Mouse (Mus musculus): ENCODE data around the gene Trip10. TPM values are rescaled to one million over a fixed set of nuclear protein-coding genes. Genes with fewer than 3 reads are reported as not detected.

The Trip10 gene
- polyA plus RNA-seq, 1 experiment from 2014 or later, result 12.4 TPM

DNA sequence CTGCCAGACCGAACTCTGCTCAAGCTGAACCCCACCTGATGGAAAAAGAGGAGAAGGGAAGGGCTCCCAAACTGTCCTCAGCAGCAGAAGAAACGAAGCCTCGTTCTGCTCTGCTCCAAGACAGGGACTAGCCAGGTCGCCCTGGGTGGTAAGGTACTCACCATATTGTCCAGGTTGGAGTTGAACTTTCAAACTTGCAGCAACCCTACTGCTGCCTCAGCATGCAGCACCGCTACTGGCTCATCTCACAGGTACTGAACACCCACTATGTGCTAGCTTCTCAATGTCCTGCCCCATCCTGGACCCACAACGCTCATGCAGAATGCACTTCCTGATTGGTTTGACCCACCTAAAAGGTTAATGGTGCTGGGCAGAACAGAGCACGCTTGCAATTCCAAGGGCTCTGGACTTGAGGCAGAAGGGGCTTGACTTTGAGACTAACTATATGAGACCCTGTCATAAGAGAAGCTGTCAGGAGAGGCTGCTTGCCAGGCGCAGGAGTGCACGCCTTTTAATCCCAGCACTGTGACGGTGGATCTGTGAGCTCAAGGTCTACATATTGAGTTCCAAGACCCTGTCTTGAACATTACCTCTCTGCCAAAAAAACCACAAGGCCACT lies 3.8 kb upstream of the Trip10 start:
- no peaks in the 10 kb centered on the region for H3K9me3 ChIP-seq
- peaks cover 7% of the 10 kb centered on the region; the same call in 1 of the 2 replicates for H3K36me3 ChIP-seq
- no peak overlapping the region for H3K4me2 ChIP-seq (replicated peaks)
- H3K27me3 ChIP-seq, result no peaks in the 10 kb centered on the region
- no peak for ATAC-seq (replicated peaks)
- peaks cover 30% of the 10 kb centered on the region for H3K4me1 ChIP-seq
- H3K27ac ChIP-seq (replicated peaks), result no peak overlapping the region
- H3K9ac ChIP-seq (replicated peaks), result no peak overlapping the region
- no peak overlapping the region for H3K4me3 ChIP-seq
- WGBS, result 93% methylated on average over 10 of the region's 10 CpGs

DNA sequence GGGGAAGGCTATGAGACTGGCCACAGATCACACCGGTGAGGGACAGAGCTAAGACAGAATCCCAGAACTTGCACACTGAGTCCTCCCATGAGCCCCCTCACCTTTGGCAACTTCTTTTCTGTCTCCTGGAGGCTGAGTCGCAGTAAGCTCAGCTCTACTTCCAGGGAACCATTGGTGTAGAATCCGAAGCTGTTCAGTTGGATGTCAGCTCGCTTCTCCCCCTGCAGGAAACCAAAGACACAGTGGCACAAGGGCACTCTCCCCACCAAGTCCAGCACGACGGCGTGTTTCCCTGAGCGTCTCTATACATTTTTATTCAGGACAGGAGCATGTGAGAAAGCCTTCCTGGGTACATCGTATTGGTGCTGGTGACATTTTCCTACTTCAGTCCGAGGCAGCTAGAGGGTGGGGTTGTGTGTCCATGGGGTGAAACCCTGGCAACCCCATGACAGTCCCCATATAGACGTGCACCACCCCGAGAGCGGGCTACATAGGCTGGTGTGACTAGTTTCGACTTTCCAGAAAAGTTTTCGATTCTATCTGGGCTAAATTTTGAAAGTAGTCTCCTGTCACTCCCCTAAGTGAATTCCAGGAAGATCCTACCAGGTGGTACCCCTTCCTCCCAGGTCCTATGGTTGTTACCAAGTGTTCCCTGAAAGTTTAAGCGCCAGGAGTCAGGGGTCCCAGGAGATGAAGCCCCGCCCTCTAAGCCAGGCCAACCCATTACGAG lies 2.4 kb upstream of the Trip10 start:
- no peaks in the 10 kb centered on the region for H3K27me3 ChIP-seq
- H3K4me3 ChIP-seq, result peak overlapping the region; percentile 65
- H3K36me3 ChIP-seq, result peaks cover 3% of the 10 kb centered on the region; the same call in 1 of the 2 replicates
- WGBS, result 5% methylated on average over 18 of the region's 18 CpGs
- H3K27ac ChIP-seq (replicated peaks), result peak overlapping the region; percentile 97
- H3K4me1 ChIP-seq, result peaks cover 35% of the 10 kb centered on the region
- peak overlapping the region; percentile 65 for H3K4me2 ChIP-seq (replicated peaks)
- peak; percentile 1; the same call in 1 of the 2 replicates for ATAC-seq (replicated peaks)
- H3K9me3 ChIP-seq, result no peaks in the 10 kb centered on the region
- peak overlapping the region; percentile 80 for H3K9ac ChIP-seq (replicated peaks)

GRCm38 (mm10) chr17:57247393-57248200 lies 1.7 kb upstream of the Trip10 start:
- 0 out of 2 replicates have a peak, but pooled peaks cover 3% of the 10 kb centered on the region for H3K36me3 ChIP-seq
- peaks cover 35% of the 10 kb centered on the region for H3K4me1 ChIP-seq
- WGBS, result 0% methylated on average over 46 of the region's 46 CpGs
- H3K9ac ChIP-seq (replicated peaks), result peak overlapping the region; percentile 80
- peak overlapping the region; percentile 65 for H3K4me3 ChIP-seq
- H3K27ac ChIP-seq (replicated peaks), result peak overlapping the region; percentile 97
- H3K4me2 ChIP-seq (replicated peaks), result peak overlapping the region; percentile 98
- no peaks in the 10 kb centered on the region for H3K27me3 ChIP-seq
- H3K9me3 ChIP-seq, result no peaks in the 10 kb centered on the region
- ATAC-seq (replicated peaks), result peak; percentile 95

- Histone ChIP-seq H3K4me1 (peaks cover 35% of the 10 kb centered on the region), H3K27ac (replicated peaks) (peak within 1 kb of the TSS; percentile 97), H3K27me3 (no peaks in the 10 kb centered on the region), H3K4me3 (peak within 1 kb of the TSS; percentile 65), H3K9ac (replicated peaks) (peak within 1 kb of the TSS; percentile 80), H3K36me3 (no peaks in the 10 kb centered on the region), H3K9me3 (no peaks in the 10 kb centered on the region), H3K4me2 (replicated peaks) (peak within 1 kb of the TSS; percentile 98)
- ATAC-seq (replicated peaks), result peak; percentile 51
- WGBS, result under 1% methylated on average over 12 of the region's 12 CpGs
Measured at GRCm38 (mm10) chr17:57248201-57248699, 1.0 kb upstream of the Trip10 start, which contains the start of gene Gpr108. Gpr108 (minus strand) TSS chr17:57248446.

DNA sequence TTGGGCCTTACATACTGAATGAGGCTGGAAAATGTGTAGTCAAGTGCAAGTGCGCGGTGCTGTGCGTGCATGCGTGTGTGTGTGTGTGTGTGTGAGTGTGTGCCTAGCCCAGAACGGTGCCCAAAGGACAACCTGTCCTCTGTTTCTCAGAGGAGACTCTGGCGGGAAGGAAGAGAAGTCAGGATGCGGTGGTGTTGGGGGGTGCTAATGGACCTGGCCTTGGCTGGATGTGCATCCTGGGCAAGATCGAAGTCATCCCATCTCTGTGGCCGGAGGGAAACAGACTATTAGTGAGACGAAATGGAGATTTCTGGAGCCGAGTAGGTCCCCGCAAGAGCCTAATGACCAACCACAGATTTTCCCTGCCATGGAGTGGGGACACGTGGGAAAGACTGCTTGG lies 484 bp upstream of the Trip10 start:
- no peak for ATAC-seq (replicated peaks)
- peak overlapping the region; percentile 85 for H3K27ac ChIP-seq (replicated peaks)
- H3K9me3 ChIP-seq, result no peaks in the 10 kb centered on the region
- H3K4me2 ChIP-seq (replicated peaks), result peak overlapping the region; percentile 98
- peaks cover 35% of the 10 kb centered on the region for H3K4me1 ChIP-seq
- no peaks in the 10 kb centered on the region for H3K36me3 ChIP-seq
- peak overlapping the region; percentile 35; the same call in 1 of the 2 replicates for H3K9ac ChIP-seq (replicated peaks)
- H3K27me3 ChIP-seq, result no peaks in the 10 kb centered on the region
- 6% methylated on average over 13 of the region's 13 CpGs for WGBS
- peak overlapping the region; percentile 61 for H3K4me3 ChIP-seq

DNA sequence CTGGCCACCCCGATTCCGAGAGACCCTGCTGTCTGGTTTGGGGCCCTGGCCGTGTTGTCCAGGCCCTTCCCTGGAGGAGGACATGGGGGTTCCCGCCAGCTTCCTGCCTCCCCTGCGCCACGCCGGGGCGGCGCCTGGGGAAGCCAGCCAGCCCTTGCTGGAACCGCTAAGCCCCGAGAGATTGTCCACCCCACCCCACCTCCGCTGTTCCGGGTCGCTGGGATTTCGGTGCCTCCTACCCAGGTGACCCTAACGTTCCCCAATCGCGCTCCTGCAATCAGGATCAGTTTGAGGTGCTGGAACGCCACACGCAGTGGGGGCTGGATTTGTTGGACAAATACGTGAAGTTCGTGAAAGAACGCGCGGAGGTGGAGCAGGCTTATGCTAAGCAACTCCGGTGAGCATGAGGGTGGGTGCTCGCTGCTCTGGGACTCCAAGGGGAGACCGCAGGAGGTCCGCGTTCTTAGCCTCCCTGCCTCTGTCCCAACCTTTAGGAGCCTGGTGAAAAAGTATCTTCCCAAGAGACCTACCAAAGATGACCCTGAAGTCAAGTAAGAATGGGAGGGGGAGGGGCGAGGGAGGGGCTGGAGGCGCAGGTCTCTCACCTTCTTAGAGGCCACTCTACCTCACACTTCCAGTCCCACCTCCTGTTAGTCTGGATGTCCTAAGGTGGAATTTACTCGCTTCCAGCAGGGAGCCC lies 1.4 kb downstream of the Trip10 start:
- H3K4me1 ChIP-seq, result peaks cover 35% of the 10 kb centered on the region
- H3K27me3 ChIP-seq, result no peaks in the 10 kb centered on the region
- H3K9ac ChIP-seq (replicated peaks), result peak overlapping the region; percentile 55
- no peak for ATAC-seq (replicated peaks)
- H3K9me3 ChIP-seq, result no peaks in the 10 kb centered on the region
- peak overlapping the region; percentile 98 for H3K4me2 ChIP-seq (replicated peaks)
- 2% methylated on average over 33 of the region's 33 CpGs for WGBS
- H3K36me3 ChIP-seq, result no peaks in the 10 kb centered on the region; the same call in 1 of the 2 replicates
- H3K27ac ChIP-seq (replicated peaks), result no peak overlapping the region
- H3K4me3 ChIP-seq, result peak overlapping the region; percentile 61

DNA sequence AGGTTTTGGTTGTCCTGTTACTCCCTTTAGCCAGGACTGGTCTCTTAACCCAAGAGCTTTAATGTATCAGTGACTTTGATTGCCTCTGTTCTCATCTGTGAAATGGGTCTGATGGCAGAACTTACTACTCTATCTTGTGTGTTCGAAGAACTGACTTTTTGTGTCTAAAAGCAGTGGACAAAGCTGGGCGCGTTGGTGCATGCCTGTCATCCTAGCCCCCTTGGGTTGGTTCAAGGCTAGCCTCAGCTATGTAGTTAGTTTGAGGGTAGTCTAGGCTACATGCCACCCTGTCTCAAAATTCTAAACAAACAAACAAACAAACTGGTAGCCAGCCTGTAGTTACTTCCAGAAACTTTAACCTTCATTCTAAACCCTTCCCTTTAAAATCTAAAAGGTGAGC lies 2.2 kb downstream of the Trip10 start:
- no peak overlapping the region for H3K27ac ChIP-seq (replicated peaks)
- H3K4me2 ChIP-seq (replicated peaks), result no peak overlapping the region
- 93% methylated on average over 3 of the region's 3 CpGs for WGBS
- no peaks in the 10 kb centered on the region for H3K27me3 ChIP-seq
- no peaks in the 10 kb centered on the region for H3K9me3 ChIP-seq
- no peak for ATAC-seq (replicated peaks)
- no peaks in the 10 kb centered on the region; the same call in 1 of the 2 replicates for H3K36me3 ChIP-seq
- H3K4me3 ChIP-seq, result no peak overlapping the region
- H3K9ac ChIP-seq (replicated peaks), result no peak overlapping the region
- H3K4me1 ChIP-seq, result peaks cover 34% of the 10 kb centered on the region

GRCm38 (mm10) chr17:57253306-57253705 lies 4.1 kb downstream of the Trip10 start:
- no peaks in the 10 kb centered on the region for H3K9me3 ChIP-seq
- WGBS, result 89% methylated on average over 6 of the region's 6 CpGs
- no peaks in the 10 kb centered on the region for H3K27me3 ChIP-seq
- H3K9ac ChIP-seq (replicated peaks), result no peak overlapping the region
- peaks cover 26% of the 10 kb centered on the region for H3K4me1 ChIP-seq
- H3K4me3 ChIP-seq, result no peak overlapping the region
- no peak overlapping the region for H3K4me2 ChIP-seq (replicated peaks)
- ATAC-seq (replicated peaks), result no peak
- H3K27ac ChIP-seq (replicated peaks), result no peak overlapping the region
- no peaks in the 10 kb centered on the region; the same call in 1 of the 2 replicates for H3K36me3 ChIP-seq

GRCm38 (mm10) chr17:57255354-57255753 lies 6.1 kb downstream of the Trip10 start:
- Histone ChIP-seq H3K27me3 (no peaks in the 10 kb centered on the region), H3K27ac (replicated peaks) (no peak overlapping the region), H3K4me2 (replicated peaks) (no peak overlapping the region), H3K9me3 (no peaks in the 10 kb centered on the region), H3K4me3 (no peak overlapping the region), H3K4me1 (peaks cover 6% of the 10 kb centered on the region), H3K36me3 (peaks cover 3% of the 10 kb centered on the region; the same call in 1 of the 2 replicates), H3K9ac (replicated peaks) (no peak overlapping the region)
- ATAC-seq (replicated peaks), result no peak
- WGBS, result 90% methylated on average over 14 of the region's 14 CpGs

- ATAC-seq (replicated peaks), result no peak
- Histone ChIP-seq H3K27me3 (no peaks in the 10 kb centered on the region), H3K9ac (replicated peaks) (no peak overlapping the region), H3K4me2 (replicated peaks) (no peak overlapping the region), H3K36me3 (peaks cover 3% of the 10 kb centered on the region; the same call in 1 of the 2 replicates), H3K9me3 (no peaks in the 10 kb centered on the region), H3K4me1 (no peaks in the 10 kb centered on the region), H3K4me3 (no peak overlapping the region), H3K27ac (replicated peaks) (no peak overlapping the region)
- 95% methylated on average over 22 of the region's 22 CpGs for WGBS
Measured at GRCm38 (mm10) chr17:57256921-57257485, 7.7 kb downstream of the Trip10 start.

DNA sequence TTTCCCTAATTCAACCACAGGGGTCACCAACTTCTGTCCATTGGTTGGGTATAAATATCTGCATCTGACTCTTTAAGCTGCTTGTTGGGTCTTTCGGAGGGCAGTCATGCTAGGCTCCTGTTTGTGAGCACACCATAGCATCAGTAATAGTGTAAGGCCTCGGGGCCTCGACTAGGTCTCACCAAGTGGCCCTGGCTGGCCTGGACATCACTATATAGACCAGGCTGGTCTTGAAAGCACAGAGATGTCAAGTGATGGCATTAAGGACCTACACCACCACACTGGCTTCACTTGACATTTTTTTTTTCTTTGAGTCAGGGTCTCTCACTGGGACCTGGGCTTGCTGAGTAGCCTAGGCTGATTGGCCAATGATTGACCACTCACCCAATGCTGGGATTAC lies 8.9 kb downstream of the Trip10 start:
- Histone ChIP-seq H3K27me3 (no peaks in the 10 kb centered on the region), H3K9me3 (no peaks in the 10 kb centered on the region), H3K36me3 (peaks cover 3% of the 10 kb centered on the region; the same call in 1 of the 2 replicates), H3K27ac (replicated peaks) (no peak overlapping the region), H3K4me1 (no peaks in the 10 kb centered on the region), H3K9ac (replicated peaks) (no peak overlapping the region), H3K4me3 (no peak overlapping the region), H3K4me2 (replicated peaks) (no peak overlapping the region)
- 93% methylated on average over 3 of the region's 3 CpGs for WGBS
- no peak for ATAC-seq (replicated peaks)

Measured in forebrain, embryonic 15.5 days (tissue).